Mouse (Mus musculus) bone marrow, adult 2 months (tissue): ENCODE results near the gene Samd5.

Experiments
- CTCF ChIP-seq: fragments of 200-500 bp; IDR thresholded peaks from 2 replicates; pipeline ENCODE4 v1.5.1; 2011; ENCODE audit warnings: low read length, control low read depth; ENCODE audit not compliant: control insufficient read depth, insufficient read depth
- POLR2A ChIP-seq: fragments of 200-500 bp; IDR thresholded peaks from 2 replicates; pipeline ENCODE4 v1.6.1; 2011; ENCODE audit warnings: low read depth, mild to moderate bottlenecking, control low read depth, low read length, borderline replicate concordance; ENCODE audit not compliant: control insufficient read depth

DNA sequence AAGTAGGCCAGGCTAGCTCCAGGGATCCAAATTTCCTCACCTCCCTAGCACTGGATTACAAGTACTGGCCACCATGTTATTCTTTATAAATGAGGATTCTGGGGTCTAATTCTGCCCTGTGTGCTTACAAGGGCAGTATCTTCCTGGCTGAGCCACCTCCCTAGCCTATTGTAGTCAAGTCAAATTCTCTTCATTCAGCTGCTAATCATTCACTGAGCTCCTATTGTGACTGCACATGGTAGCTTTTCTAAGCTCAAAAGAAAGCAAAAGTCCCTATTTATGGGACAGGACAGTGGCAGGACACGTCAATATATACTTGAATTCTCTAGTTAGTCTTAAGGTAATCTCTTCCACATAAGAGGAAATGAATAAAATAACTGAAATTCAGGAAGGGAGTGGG is 49.7 kb downstream of the Samd5 start:
- TF ChIP-seq CTCF = no peak
- TF ChIP-seq POLR2A = no peak
